Mouse (Mus musculus) heart, postnatal 10 days (tissue): ENCODE measurements at regions not wholly inside any gene's neighbourhood (a gene's known extent, or its start where the extent isn't known, plus 50 kb on each side); places are given as distances from the start of the nearest gene placed in this dataset.
A peak's percentile ranks its signal among the peaks of the same experiment; 100 is the strongest.
"Not testable (repeated sequence)": the region's sequence is repeated elsewhere in the genome, so short reads cannot be mapped to it uniquely, and the experiment has no call there.

ENCODE experiments used
- DNase-seq, 2 experiments: peaks; one replicate each; pipeline ENCODE4 v3.0.0; 2021
- intact Hi-C: fragments of 180-260 bp; cut with DNase I; formaldehyde crosslinking; loops from one replicate; pipeline ENCODE4 v1.15.1; 2025

DNA sequence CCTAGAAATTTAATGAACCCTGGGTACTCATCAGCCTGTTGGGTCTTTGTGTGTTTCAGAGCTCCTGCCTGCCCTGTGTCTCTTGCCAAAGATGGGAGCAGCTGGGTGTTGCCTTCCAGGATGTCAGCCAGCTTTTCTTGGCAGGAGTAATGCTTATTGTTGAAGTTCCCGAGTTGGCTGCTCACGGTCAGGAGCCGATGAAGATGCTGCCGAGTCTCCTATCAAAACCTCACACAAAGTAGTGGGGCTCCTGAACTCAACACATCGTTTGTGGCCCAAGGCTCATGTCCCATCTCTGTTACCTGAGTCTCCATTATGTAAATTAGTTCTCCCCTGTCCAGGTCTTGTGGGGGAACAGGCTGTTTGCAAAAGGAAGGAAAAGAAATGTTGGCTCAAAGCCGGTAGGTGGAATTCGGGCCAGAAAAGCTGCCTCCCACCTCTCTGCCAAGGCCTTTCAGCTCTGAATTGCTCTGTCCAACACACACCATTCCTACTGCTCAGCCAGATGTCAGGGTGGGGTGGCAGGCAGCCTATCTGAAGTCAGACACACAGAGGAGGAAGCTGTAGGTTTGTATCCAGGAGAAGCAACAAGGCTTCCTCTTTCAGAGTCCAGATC is 67.6 kb upstream of the Rmdn2 start:
- peak; percentile 88 to 90 for DNase-seq
- intact Hi-C loops: loop anchor here (10.0 kb wide), 1 partner anchor 189 kb away; the partner anchor contains the start of gene Cdc42ep3

DNA sequence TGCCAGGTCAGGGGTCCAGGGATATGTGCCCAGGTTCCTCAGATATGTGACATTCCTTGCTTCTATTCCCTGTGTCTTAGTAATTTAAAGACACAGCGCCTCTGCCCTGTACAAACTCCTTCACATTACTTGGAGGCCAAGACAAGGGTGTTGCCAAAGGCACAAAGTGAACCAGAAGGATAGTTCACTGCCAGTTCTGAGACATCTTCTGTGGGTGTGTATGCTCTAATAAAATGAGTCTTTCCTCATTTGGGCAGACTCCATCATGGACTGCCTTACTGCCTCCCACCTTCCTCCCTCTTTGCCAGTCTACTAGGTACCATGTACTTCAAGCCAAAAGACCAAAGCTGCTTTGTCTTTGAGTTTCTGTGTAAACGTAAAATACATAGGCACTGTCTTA is 65.8 kb upstream of the Rmdn2 start:
- intact Hi-C loops: loop anchor here (10.0 kb wide), 1 partner anchor 191 kb away; the partner anchor contains the start of gene Cdc42ep3
- DNase-seq: no peak

DNA sequence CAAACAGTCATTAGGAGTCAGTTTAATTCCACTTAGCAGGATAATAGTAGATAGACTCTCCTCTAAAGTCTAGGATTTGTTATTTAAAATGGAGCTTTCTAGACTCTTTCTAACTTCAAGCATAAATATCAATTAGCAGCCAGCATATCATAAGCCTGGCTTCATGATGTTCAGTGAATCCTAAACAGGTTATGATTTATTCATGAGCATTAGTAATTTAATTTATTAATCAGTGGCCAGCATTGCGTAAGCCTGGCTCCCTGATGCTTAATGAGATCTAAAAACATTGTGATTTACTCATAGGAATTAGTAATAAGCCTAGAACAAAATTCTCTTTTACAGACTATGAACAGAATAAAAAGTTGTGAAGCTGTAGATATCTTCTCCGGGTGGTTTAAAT is 64.6 kb upstream of the Rmdn2 start:
- intact Hi-C loops: loop anchor here (10.0 kb wide), 1 partner anchor 192 kb away; the partner anchor contains the start of gene Cdc42ep3
- no peak for DNase-seq

DNA sequence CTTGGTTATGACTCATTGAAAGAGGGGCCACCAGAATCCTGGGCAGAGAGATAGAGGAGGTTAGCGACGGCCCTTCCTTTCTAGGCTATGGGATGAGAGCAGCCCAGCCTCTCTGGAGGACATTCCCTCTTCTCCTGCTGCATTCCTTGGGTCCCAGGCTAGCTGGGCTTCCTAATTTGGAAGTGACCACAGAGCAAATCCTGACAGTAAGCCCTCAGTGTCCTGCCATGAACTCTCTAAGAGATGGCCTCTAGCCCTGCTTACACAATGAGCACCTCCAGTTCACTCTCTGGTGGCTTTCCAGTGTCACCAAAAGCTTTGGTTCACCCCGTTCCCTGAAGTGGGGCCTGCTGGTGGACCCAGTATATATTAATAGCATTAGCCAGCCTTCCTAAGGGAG is 64.1 kb upstream of the Rmdn2 start:
- intact Hi-C loops: loop anchor here (10.0 kb wide), 1 partner anchor 193 kb away; the partner anchor contains the start of gene Cdc42ep3
- peak in 1 of 2 experiments; percentile 12 for DNase-seq

DNA sequence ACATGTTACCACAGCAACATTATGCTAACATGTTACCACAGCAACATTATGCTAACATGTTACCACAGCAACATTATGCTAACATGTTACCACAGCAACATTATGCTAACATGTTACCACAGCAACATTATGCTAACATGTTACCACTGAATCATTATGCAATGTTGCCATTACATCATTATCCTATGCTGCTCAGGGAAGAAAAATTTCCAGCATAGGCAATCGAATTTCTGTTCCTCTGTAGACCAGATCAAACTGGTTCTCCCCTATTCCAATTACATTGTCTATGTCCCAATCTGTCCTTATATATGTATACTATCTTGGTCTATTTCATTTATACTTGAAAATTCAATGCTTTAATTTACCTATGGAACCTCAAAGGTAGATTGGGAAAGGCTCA is 61.3 kb upstream of the Rmdn2 start:
- DNase-seq, intact Hi-C loops: not testable (repeated sequence)

DNA sequence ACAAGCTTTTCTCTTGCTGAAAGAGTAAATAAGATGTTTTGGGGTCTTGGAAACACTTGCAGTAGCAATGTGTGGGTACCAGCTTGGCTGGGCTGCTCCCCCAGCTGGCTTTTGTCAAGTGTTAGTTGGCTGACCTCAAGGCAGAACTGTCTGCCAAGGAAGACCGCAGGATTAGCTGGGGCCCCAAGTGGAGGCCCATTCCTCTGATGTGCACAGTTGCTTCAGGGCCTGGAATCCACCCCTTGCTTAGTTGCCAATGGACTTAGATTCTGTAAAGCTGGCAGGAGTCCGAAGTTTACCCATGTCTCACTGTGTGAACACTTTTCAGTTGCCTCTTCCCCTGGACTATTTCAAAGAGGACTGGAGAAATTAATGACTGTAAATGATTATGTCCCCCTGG is 57.8 kb upstream of the Rmdn2 start:
- DNase-seq: no peak
- intact Hi-C loops: no loop called here

DNA sequence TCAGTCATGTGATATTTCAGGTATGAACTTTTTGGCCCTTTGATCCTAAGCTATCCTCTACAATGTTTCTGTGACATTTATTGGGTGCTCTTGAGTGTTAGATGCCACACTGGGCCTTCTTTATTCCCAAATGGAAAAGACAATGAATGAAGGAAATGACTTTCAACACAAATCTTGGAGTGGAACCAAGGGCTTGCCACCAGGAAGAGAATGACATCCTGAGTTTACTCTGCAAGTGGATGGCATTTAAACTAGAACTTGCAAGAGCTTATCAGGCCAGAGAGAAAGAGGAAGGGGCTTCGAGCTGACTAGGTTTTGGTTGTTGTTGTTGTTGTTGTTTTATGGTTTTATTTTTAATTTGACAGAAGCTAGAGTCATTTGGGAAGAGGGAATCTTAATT is 56.1 kb upstream of the Rmdn2 start:
- intact Hi-C loops: no loop called here
- DNase-seq: no peak
